Mouse (Mus musculus): ENCODE data around the gene Btbd35f3.
"Not testable (repeated sequence)": the region's sequence is repeated elsewhere in the genome, so short reads cannot be mapped to it uniquely, and the experiment has no call there.

Gene Btbd35f3

DNA sequence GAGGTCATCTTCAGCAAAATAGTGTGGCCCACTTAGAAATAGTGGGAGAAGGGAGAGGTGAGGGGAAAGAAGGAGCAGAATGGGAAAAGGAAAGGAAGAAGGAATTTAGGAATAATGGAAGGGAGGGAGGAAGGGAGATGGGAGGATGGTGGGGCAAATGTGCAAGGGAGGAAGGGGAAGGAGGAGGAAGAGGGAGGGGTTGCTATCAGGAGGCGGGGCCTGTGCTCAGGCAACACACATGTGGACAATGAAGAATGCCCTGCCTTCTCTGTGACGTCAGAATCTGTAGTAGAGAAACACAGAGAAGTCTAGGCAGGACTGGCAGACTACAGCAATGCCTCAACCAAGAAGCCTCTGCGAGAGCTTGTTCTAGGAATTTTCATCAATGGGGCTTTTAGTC, at the start of gene Btbd35f3:
Btbd35f3 (plus strand) TSS at position 301 of the 400 bp plus-strand sequence.
- not testable (repeated sequence) for DNase-seq (ENCODE audit: low spot score)
